Mouse (Mus musculus) layer of hippocampus, adult 2 months (tissue): ENCODE measurements at regions not wholly inside any gene's neighbourhood (a gene's known extent, or its start where the extent isn't known, plus 50 kb on each side); places are given as distances from the start of the nearest gene placed in this dataset.

ENCODE experiments used
- DNase-seq, 2 experiments: peaks; one replicate each; pipeline ENCODE4 v3.0.0; 2022; ENCODE audit warnings: low spot score in 2 of 2
- H3K27ac ChIP-seq: fragments of 200-600 bp; 2 replicates; pipeline ENCODE4 v1.8.1; 2022
- H3K4me3 ChIP-seq: fragments of 200-600 bp; 2 replicates; pipeline ENCODE4 v1.8.1; 2022; ENCODE audit warnings: mild to moderate bottlenecking
- CTCF ChIP-seq: fragments of 200-600 bp; conservative IDR thresholded peaks from 2 replicates; pipeline ENCODE4 v1.8.1; 2022; ENCODE audit warnings: antibody characterized with exemption, mild to moderate bottlenecking, moderate library complexity

DNA sequence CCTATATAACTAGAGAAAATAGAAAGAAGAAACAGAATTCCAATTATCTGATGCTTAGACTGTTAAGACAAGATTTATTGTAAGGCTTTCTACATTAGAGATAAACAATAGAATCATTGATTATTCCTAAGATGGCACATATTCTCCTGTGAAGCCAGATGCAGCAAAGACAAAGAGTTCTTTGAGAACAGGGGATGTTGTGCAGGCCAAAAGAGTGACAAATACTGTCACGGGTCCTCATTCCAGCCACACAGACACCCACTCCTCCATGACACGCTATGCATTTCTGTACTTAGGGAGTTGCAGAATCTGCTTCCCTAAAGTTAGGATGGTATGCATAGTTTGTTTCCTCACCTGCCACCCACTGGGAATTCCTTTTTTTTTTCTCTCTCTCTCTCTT is 245.2 kb downstream of the Sv2b start:
- TF ChIP-seq CTCF, result no peak
- peak overlapping the region; percentile 67 for H3K27ac ChIP-seq
- no peak overlapping the region for H3K4me3 ChIP-seq
- DNase-seq, result no peak

DNA sequence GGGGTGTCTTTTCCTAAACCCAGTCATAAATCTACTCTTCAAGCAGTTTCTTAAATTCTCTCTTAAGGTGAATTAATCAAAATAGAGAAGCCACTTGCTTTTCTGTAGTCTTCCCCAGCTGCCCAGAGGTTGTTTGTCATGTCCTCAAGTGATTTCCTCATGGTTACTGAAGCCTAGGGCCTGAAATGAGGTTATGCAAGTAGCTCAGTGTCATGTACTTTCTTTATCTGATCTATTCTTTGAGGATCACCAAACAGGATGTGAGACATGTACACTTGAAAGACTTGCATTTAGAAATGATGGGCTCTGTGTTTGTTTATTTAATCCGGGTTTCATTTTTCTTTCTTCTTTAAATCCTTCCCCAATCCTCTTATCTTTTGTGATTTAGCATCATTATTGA is 258.8 kb downstream of the Sv2b start:
- H3K27ac ChIP-seq, result no peak overlapping the region
- no peak for DNase-seq
- TF ChIP-seq CTCF, result no peak
- H3K4me3 ChIP-seq, result no peak overlapping the region

DNA sequence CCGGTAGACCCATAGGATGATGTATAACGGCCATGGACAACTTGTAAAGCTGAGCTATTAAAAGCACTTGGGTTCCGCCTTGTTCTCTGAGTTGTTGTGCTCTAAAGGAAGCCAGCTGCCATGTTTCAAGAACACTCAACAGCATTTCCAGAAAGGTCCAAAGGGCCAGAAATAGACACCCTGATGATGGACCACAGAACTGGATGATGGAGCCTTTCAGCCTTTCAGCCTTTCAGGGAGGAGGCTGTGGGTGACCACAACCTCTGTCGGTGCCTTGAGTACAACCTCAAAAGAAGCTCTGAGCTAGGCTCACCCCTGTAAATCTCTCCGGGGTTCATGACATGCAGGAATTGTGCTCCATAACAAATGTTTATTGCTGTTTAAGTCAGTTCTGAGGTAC is 259.3 kb downstream of the Sv2b start:
- no peak overlapping the region for H3K27ac ChIP-seq

DNA sequence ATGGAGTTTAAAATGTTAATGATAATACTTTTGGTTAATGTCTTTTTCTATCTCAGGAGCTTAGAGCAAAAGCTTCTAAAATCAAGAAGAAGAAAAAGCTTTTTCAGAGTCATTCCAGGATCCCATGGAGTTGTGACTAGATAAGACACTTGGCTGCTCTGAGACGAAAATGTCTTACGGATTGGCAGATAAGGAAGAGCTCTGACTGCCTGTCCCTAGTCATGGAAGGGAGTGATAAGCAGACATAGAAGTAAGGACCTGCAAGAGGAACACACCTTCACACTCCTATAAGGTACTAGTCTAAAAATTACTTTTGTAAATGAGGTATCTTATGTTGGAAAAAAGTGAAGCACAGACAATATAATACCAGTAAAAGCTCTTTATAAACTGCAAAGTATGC is 260.2 kb downstream of the Sv2b start:
- DNase-seq, result no peak
- no peak overlapping the region for H3K4me3 ChIP-seq
- TF ChIP-seq CTCF, result no peak
- no peak overlapping the region for H3K27ac ChIP-seq

More for the DNA sequence above, 259.3 kb downstream of the Sv2b start:
- no peak overlapping the region for H3K4me3 ChIP-seq
- DNase-seq, result no peak
- no peak for TF ChIP-seq CTCF

DNA sequence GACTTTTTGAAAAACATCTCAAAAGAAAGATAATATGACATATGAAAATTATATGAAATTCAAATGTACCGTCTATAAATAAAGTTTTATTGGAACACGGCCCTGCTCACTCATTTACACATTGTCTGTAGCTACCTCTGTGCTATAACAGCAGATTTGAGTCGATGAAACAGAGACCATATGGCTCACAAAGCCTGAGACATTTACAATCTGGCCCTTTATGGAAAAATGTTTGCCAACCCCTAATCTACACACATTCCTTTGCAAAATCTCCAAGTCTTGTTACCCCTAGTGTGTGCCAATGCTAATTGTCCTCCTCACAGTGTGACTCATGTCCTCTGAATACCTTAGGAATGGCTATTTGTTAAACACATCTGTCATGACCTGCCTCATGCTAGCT is 261.2 kb downstream of the Sv2b start:
- DNase-seq, result peak in 1 of 2 experiments; percentile 6
- no peak overlapping the region for H3K4me3 ChIP-seq
- no peak for TF ChIP-seq CTCF
- no peak overlapping the region for H3K27ac ChIP-seq

DNA sequence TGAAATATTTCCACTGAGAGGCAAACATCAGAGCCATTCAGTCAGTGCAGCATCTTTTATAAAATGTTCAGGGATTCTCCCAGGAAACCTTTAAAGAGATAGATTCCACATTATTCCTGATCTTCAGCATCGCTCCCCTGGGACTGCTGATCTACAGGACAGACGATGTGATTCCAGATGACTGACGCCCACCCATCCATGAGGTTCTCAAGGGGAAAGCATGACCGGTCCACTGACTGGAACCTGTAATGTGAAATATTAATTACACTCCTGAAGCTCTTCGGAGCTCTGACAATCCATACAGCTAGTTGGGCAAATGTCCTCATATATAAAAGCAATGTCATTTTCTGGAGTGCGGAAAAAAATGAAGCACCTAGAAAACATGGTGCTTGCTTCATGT is 268.2 kb downstream of the Sv2b start:
- Histone ChIP-seq H3K4me3 (no peak overlapping the region), H3K27ac (no peak overlapping the region)
- TF ChIP-seq CTCF, result no peak
- no peak for DNase-seq

DNA sequence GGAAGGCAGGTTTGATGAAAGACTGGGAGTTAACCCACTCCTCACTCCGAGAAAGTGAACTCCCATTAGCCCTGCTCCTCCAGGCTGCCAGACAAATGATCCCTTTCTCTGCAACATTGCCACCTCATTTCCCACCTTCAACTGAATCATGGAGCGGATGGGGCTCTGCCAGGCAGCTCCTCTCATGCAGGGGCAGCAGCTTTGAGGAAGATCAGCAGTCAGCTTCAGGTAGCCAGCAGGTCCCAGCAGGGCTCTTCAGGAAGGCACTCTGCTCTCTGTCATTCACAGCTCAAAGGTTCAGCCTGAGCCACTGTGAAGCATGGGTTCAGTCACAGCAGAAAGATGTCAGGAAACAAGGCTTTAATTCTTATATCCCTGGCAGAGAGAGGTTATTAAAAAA is 282.9 kb downstream of the Sv2b start:
- TF ChIP-seq CTCF, result no peak
- Histone ChIP-seq H3K4me3 (no peak overlapping the region), H3K27ac (no peak overlapping the region)
- DNase-seq, result no peak

DNA sequence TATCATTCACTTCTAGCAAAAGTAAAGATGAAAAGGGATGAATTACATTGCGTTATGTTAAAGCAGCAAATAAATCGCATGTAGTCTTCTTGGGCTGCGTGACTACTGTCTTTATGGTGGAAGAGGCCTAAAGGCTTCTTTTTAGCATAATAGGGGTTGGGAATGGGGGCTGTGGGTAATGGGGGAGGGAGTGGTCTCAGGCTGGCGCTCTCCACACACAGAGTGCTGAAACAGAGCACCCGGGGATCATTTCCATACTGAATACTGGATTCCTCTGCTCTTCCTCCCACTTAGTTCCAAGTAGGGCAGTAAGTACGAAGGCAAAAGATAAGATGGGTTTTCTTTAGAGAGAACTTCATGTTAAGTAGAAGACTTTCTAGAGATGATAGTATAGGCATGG is 287.1 kb downstream of the Sv2b start:
- H3K4me3 ChIP-seq, result no peak overlapping the region
- no peak for DNase-seq
- TF ChIP-seq CTCF, result no peak
- H3K27ac ChIP-seq, result no peak overlapping the region

DNA sequence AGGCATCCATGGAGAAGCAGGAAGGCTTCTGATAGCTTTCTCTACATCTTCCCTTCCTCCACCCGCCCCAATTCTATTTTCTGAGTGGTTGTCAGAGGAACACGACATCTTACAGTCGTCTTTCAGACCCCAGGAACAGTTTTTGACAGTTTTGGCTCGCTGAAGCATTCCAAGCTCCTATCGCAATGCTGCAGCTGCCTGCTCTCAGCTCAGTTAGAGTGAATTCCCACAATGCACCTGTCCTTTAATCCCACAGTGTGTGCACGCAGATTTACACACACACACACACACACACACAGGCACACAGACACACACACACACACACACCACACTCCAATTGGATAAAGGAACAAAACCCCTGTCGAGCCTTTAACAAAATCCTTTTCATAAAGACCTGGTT is 290.4 kb downstream of the Sv2b start:
- Histone ChIP-seq H3K4me3 (no peak overlapping the region), H3K27ac (no peak overlapping the region)
- DNase-seq, result no peak
- no peak for TF ChIP-seq CTCF

DNA sequence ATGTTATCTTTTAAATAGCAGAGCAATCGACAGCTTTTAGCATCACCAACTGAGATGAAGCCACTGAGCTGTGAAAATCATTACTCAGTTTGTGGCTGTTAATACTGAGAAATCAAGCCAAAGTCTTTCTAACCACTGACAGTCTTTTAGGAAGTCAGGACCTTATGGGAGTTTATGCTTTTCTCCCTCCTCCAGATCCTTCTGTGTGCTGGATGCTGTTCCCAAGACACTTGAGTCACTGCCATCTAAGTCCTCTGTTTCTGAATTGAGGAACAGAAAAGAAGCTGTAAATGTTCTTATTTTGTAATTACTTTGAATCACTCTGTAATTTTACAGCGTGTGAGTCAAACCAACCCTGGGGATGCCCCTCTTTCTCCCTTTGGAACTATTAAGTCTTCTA is 300.6 kb downstream of the Sv2b start:
- Histone ChIP-seq H3K4me3 (no peak overlapping the region), H3K27ac (no peak overlapping the region)
- no peak for TF ChIP-seq CTCF
- peak in 1 of 2 experiments; percentile 21 for DNase-seq

DNA sequence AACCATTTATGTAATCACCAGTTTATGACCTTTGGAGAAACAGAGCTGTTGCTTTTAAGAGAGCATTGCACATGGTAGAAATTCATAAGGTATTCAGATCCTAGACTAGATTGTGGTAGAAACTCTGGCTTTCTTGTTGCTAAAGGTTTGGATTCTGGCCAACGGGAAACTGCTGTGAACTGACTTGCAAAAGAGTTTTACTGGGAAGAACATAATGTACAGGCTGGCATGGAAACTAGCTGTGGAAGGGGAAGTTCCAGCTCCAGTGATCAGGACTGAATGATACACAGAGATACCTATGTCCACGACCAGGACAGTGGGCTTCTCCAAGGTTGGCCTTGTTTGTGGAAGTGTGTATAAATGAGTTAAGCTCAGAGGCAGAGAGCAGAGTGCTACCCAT is 318.9 kb downstream of the Sv2b start:
- Histone ChIP-seq H3K27ac (no peak overlapping the region), H3K4me3 (no peak overlapping the region)
- no peak for TF ChIP-seq CTCF
- DNase-seq, result peak in 1 of 2 experiments; percentile 8

DNA sequence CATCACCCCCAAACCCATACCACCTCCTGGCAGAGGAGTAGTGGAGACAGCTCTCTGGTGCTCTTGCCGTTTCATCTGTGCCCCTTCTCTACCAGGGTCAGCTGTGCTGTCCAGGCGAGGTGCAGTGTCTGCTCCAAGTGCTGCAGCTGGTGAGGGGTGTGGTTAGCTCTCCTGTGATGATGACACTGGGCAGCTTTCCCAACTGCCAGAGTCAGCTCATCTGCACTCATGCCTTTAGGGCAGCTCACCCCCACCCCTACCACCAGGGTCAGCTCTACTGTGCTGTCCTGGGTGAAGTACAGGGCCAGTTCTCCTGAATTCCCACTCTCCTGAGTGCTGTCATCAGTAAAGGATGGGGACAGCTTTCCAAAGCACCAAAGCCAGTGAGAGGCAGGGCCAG is 329.6 kb downstream of the Sv2b start:
- TF ChIP-seq CTCF, result no peak
- no peak for DNase-seq
- Histone ChIP-seq H3K4me3 (no peak overlapping the region), H3K27ac (no peak overlapping the region)

DNA sequence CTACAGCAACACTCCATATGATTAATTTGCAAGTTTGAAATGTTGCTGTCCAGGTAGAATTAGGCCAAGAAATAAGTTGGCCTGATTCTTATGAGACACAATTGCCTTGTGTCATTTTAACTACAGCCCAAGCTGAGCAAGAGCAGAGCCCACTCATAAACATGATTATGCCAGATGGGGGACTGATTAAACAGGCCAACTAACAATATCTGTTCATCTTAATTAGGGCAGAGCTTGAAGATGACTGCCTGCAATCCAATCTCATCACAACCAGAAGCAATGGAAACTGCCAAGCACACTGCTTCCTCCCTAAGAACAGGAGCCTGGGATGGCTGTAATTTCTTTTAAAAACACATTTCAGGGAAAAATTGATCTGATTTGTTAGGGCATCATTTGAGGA is 333.1 kb downstream of the Sv2b start:
- no peak overlapping the region for H3K27ac ChIP-seq
- TF ChIP-seq CTCF, result no peak
- DNase-seq, result peak in 1 of 2 experiments; percentile 6
- no peak overlapping the region for H3K4me3 ChIP-seq

DNA sequence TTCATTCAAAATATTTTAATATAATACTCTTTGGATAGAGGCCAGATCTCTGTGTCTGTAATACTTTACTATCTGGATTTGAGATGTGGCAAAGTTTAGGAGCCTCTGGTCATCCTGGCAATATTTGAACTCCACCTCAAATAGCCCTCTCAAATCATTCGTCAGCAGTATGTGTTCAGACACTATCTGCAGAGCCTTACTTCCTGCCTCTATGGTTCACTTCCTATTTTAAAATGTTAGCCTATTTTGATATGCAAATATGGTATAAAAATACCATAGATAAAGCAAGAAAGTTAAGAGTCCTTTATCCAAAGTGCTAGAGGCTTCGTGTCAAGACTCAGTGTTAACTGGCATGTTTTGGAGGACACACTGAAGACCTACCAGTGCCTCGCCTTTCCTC is 334.6 kb downstream of the Sv2b start:
- no peak overlapping the region for H3K4me3 ChIP-seq
- no peak overlapping the region for H3K27ac ChIP-seq
- no peak for DNase-seq
- TF ChIP-seq CTCF, result no peak

DNA sequence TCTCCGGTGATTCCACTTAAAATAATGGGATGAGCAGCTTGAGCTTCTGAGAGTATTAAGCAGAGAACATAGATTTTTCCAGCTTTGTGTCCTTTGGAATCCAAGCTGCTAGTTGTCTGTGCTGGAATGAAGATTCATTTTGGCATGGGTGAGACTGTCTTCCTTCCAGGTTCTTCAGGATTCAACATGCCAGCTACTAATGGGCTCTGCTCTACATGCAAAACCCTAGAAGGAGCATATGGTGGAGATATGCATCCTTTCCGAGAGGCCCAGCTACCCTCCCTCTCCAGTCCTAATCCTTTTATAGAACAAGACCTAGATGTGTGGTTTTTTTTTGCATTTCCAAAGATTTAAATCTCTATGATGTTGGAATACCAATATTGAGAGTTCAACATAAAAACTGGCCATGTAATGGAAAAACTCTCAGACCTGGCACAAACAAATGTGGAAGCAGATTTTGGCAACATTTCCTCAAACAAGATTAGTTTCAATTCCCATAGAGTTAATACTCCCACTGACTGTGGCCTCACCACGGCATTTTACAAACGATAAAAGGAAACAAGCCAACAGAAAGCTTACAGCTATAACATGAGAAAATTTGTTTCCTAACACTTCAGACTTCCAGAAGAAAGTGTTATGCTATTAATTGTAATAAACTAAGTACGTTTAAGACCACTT is 364.5 kb downstream of the Sv2b start:
- H3K27ac ChIP-seq, result no peak overlapping the region
- DNase-seq, result peak in 1 of 2 experiments; percentile 19
- TF ChIP-seq CTCF, result no peak
- H3K4me3 ChIP-seq, result no peak overlapping the region
